10 mouse cellular contexts compared by ENCODE assay signal in genomic region chr4:97193176-97193575, GRCm38 (mm10). TPM values are rescaled to one million over a fixed set of nuclear protein-coding genes. Genes with fewer than 3 reads are reported as not detected.
DNase-seq lines count a peak whose midpoint lies in the region; ATAC-seq lines count a peak whose summit lies in the region.
"Had no signal": no experiment of that assay in that cellular context is flagged by ENCODE, and none has a peak within 500 bp of the region (broad histone marks: within the 10 kb centered on the region; RNA-seq: fewer than 3 reads in every experiment).

No protein-coding gene starts in this region.

- peak; percentile 18 for DNase-seq in layer of hippocampus, adult 11-12 months (ENCODE audit: low spot score)
- DNase-seq in layer of hippocampus, postnatal 25 days (ENCODE audit: extremely low spot score in 1 of 2, low spot score in 1 of 2) = no peak
- DNase-seq in embryo, embryonic 10.5 days (ENCODE audit: low spot score) = peak; percentile 42
- no peak for DNase-seq in midbrain, embryonic 10.5 days (ENCODE audit: low spot score)
- DNase-seq in urinary bladder, postnatal 10 days (ENCODE audit: low spot score) = no peak

- no peaks in the 10 kb centered on the region for H3K36me3 ChIP-seq in hindbrain, embryonic 12.5 days
- H3K36me3 ChIP-seq in midbrain, embryonic 10.5 days = no peaks in the 10 kb centered on the region
- H3K36me3 ChIP-seq in heart, embryonic 11.5 days (ENCODE audit: control insufficient read depth, insufficient read depth, low read length) = no peaks in the 10 kb centered on the region

- H3K4me3 ChIP-seq in hindbrain, embryonic 12.5 days = no peak overlapping the region
- H3K4me3 ChIP-seq in midbrain, embryonic 10.5 days = no peak overlapping the region
- H3K4me3 ChIP-seq in heart, embryonic 11.5 days (ENCODE audit: low read depth, low read length) = no peak overlapping the region

- H3K4me2 ChIP-seq in hindbrain, embryonic 12.5 days (replicated peaks) = no peak overlapping the region
- no peak overlapping the region for H3K4me2 ChIP-seq in heart, embryonic 11.5 days

- no peak overlapping the region for H3K9ac ChIP-seq in hindbrain, embryonic 12.5 days
- H3K9ac ChIP-seq in heart, embryonic 11.5 days (ENCODE audit: low read depth, low read length) = no peak overlapping the region

- no peaks in the 10 kb centered on the region for H3K27me3 ChIP-seq in hindbrain, embryonic 12.5 days
- H3K27me3 ChIP-seq in midbrain, embryonic 10.5 days (ENCODE audit: low read depth, poor library complexity, severe bottlenecking) = no peaks in the 10 kb centered on the region
- H3K27me3 ChIP-seq in heart, embryonic 11.5 days (ENCODE audit: control insufficient read depth, insufficient read depth, low read length) = no peaks in the 10 kb centered on the region

- H3K9me3 ChIP-seq in hindbrain, embryonic 12.5 days (replicated peaks) = no peaks in the 10 kb centered on the region
- no peaks in the 10 kb centered on the region for H3K9me3 ChIP-seq in midbrain, embryonic 10.5 days (replicated peaks)
- no peaks in the 10 kb centered on the region for H3K9me3 ChIP-seq in heart, embryonic 11.5 days (replicated peaks; ENCODE audit: control insufficient read depth, low read length)

- 38% methylated on average over 4 of the region's 4 CpGs for WGBS in hindbrain, embryonic 12.5 days
- 45% methylated on average over 4 of the region's 4 CpGs for WGBS in midbrain, embryonic 10.5 days
- 73% methylated on average over 4 of the region's 4 CpGs for WGBS in heart, embryonic 11.5 days (ENCODE audit: insufficient replicate concordance)

- no peaks in the 10 kb centered on the region; the same call in 1 of the 2 replicates for H3K4me1 ChIP-seq in hindbrain, embryonic 12.5 days
- H3K4me1 ChIP-seq in midbrain, embryonic 10.5 days = peaks cover 11% of the 10 kb centered on the region
- H3K4me1 ChIP-seq in heart, embryonic 11.5 days (ENCODE audit: control insufficient read depth, insufficient read depth, low read length) = no peaks in the 10 kb centered on the region

- no peak overlapping the region for H3K27ac ChIP-seq in hindbrain, embryonic 12.5 days
- 0 out of 2 replicates have a peak overlapping the region, but pooled peaks have one; percentile 6 for H3K27ac ChIP-seq in midbrain, embryonic 10.5 days (replicated peaks)
- no peak overlapping the region for H3K27ac ChIP-seq in heart, embryonic 11.5 days (ENCODE audit: low read depth, low read length)

- peak; percentile 58; the same call in 1 of the 2 replicates for ATAC-seq in hindbrain, embryonic 12.5 days (ENCODE audit: low FRiP score)
- no peak for ATAC-seq in megakaryocyte progenitor cell, adult 5-6 weeks (replicated peaks; ENCODE audit: poor library complexity)
- ATAC-seq in heart, embryonic 11.5 days (replicated peaks; ENCODE audit: insufficient number of reproducible peaks, low FRiP score, low TSS enrichment) = no peak

RNA-seq across cellular contexts. Expression of gene Gm10192, which starts 10.2 kb away (rescaled TPM):
- total RNA-seq in layer of hippocampus, postnatal 25 days (2021) = not detected
- polyA plus RNA-seq in hindbrain, embryonic 12.5 days (2016; fragmentation: Nextera tagmentation; extraction: Ambion mirVana) = not detected in 2 replicates
- polyA plus RNA-seq in midbrain, embryonic 10.5 days (2016; fragmentation: Nextera tagmentation; extraction: Ambion mirVana) = not detected in 2 replicates
- total RNA-seq in megakaryocyte progenitor cell, adult 5-6 weeks (2015) = not detected in 2 replicates
- total RNA-seq in megakaryocyte progenitor cell, adult 5-6 weeks (2017) = not detected in 2 replicates
- polyA plus RNA-seq in heart, embryonic 11.5 days (2014; fragmentation: Nextera tagmentation; extraction: Ambion mirVana) = not detected in 2 replicates
- total RNA-seq: megakaryocyte, adult 5-6 weeks had no signal
- polyA plus RNA-seq: kidney, embryonic 14.5 days had no signal

Comparison
In these comparisons a context has a peak if more than half of its experiments do, and no peak if none do; other contexts are left out.
1. DNase-seq: peak in layer of hippocampus, adult 11-12 months (single experiment) and embryo, embryonic 10.5 days (single experiment); none in layer of hippocampus, postnatal 25 days (0 of 2), midbrain, embryonic 10.5 days (single experiment) and urinary bladder, postnatal 10 days (single experiment).